Mouse (Mus musculus): Measurements from ENCODE around the gene Gmip. TPM values are rescaled to one million over a fixed set of nuclear protein-coding genes. Genes with fewer than 3 reads are reported as not detected.

Gmip gene
- polyA plus RNA-seq, 1 experiment from 2014 or later: 31.5 TPM

DNA sequence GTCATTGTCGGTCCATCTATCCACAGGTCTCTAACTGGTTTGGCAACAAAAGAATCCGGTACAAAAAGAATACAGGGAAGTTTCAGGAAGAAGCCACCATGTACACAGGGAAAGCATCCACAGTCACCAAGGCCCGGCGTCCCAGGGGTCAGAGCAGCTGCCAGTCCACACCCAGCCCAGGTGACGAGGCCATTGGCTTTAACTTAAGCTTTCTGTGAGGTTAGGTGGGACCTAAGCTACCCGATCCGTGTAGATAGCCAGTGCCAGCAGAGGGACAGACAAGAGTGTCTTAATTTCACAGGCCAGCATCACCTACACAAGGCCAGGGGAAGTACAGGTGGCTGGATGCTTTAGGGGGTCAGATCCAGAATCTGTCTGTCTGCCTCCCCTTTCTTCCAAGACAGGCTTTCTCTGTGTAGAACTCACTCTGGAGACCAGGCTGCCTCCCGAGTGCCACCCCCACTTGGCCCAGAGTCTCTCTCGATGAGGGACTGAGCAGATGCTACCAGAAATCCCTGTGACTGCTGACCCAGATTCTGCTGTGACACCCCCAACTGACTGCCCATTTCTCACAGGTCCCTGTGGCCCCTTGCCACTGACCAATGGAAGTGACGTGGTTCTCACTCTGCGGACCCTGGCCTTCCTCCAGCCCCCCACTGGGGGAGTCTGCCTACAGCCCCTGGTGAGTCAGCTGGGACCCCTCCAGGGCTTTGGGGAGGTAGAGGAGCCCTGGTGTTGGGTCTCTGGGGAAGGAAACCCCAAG, 61.7 kb downstream of the Gmip start:
- ATAC-seq (ENCODE audit: low FRiP score): no peak
- WGBS: 88% methylated on average over 11 of the region's 11 CpGs
- Histone ChIP-seq H3K27me3 (replicated peaks) (no peaks in the 10 kb centered on the region), H3K9ac (replicated peaks) (no peak overlapping the region), H3K4me2 (no peak overlapping the region), H3K9me3 (replicated peaks) (no peaks in the 10 kb centered on the region), H3K4me3 (replicated peaks) (no peak overlapping the region), H3K4me1 (no peaks in the 10 kb centered on the region), H3K27ac (replicated peaks) (no peak overlapping the region), H3K36me3 (peaks cover 10% of the 10 kb centered on the region; the same call in 1 of the 2 replicates)

- Histone ChIP-seq H3K4me1 (no peaks in the 10 kb centered on the region), H3K9ac (replicated peaks) (no peak overlapping the region), H3K4me3 (replicated peaks) (no peak overlapping the region), H3K27ac (replicated peaks) (no peak overlapping the region), H3K4me2 (no peak overlapping the region), H3K9me3 (replicated peaks) (no peaks in the 10 kb centered on the region), H3K36me3 (peaks cover 6% of the 10 kb centered on the region; the same call in 1 of the 2 replicates), H3K27me3 (replicated peaks) (no peaks in the 10 kb centered on the region)
- 91% methylated on average over 6 of the region's 6 CpGs for WGBS
- no peak for ATAC-seq (ENCODE audit: low FRiP score)
Observed at GRCm38 (mm10) chr8:69870907-69871306, 62.4 kb downstream of the Gmip start.

Other genes starting within 250 kb of the Gmip start
- gene Zfp868, start 183.1 kb upstream of the Gmip start, polyA plus RNA-seq (2015; fragmentation: Nextera tagmentation; extraction: Ambion mirVana): 32.1 and 35.6 TPM in 2 replicates
- gene Zfp964, start 154.2 kb upstream of the Gmip start, polyA plus RNA-seq (2015; fragmentation: Nextera tagmentation; extraction: Ambion mirVana): 2.0 and 2.7 TPM in 2 replicates
- 23.9 and 25.2 TPM in 2 replicates for gene Zfp869, start 98.0 kb upstream of the Gmip start, polyA plus RNA-seq (2015; fragmentation: Nextera tagmentation; extraction: Ambion mirVana)
- 6.7 and 8.1 TPM in 2 replicates for gene Zfp963, start 58.7 kb upstream of the Gmip start, polyA plus RNA-seq (2015; fragmentation: Nextera tagmentation; extraction: Ambion mirVana)
- gene Gm20422, start 33.8 kb upstream of the Gmip start, polyA plus RNA-seq (2015; fragmentation: Nextera tagmentation; extraction: Ambion mirVana): 2.2 TPM in 1 of 2 replicates, not detected in the other
- gene Atp13a1, start 17.5 kb upstream of the Gmip start, polyA plus RNA-seq (2015; fragmentation: Nextera tagmentation; extraction: Ambion mirVana): 50.3 and 50.5 TPM in 2 replicates
- gene Zfp866, start 17.5 kb upstream of the Gmip start, polyA plus RNA-seq (2015; fragmentation: Nextera tagmentation; extraction: Ambion mirVana): 35.8 and 36.7 TPM in 2 replicates
- gene Lpar2, start 13.8 kb downstream of the Gmip start, polyA plus RNA-seq (2015; fragmentation: Nextera tagmentation; extraction: Ambion mirVana): 0.63 TPM in 2 replicates
- gene Pbx4, start 23.8 kb downstream of the Gmip start, polyA plus RNA-seq (2015; fragmentation: Nextera tagmentation; extraction: Ambion mirVana): 52.6 and 61.2 TPM in 2 replicates
- gene Cilp2, start 79.0 kb downstream of the Gmip start, polyA plus RNA-seq (2015; fragmentation: Nextera tagmentation; extraction: Ambion mirVana): 5.3 and 6.0 TPM in 2 replicates
- 4.3 TPM in 2 replicates for gene Tssk6, start 93.5 kb downstream of the Gmip start, polyA plus RNA-seq (2015; fragmentation: Nextera tagmentation; extraction: Ambion mirVana)
- 190 and 209 TPM in 2 replicates for gene Ndufa13, start 93.9 kb downstream of the Gmip start, polyA plus RNA-seq (2015; fragmentation: Nextera tagmentation; extraction: Ambion mirVana)
- 11.8 and 15.6 TPM in 2 replicates for gene Yjefn3, start 94.0 kb downstream of the Gmip start, polyA plus RNA-seq (2015; fragmentation: Nextera tagmentation; extraction: Ambion mirVana)
- gene Gatad2a, start 187.7 kb downstream of the Gmip start, polyA plus RNA-seq (2015; fragmentation: Nextera tagmentation; extraction: Ambion mirVana): 24.8 and 24.9 TPM in 2 replicates
- 63.3 and 65.6 TPM in 2 replicates for gene Mau2, start 234.1 kb downstream of the Gmip start, polyA plus RNA-seq (2015; fragmentation: Nextera tagmentation; extraction: Ambion mirVana)
- 57.2 and 57.5 TPM in 2 replicates for gene Sugp1, start 234.1 kb downstream of the Gmip start, polyA plus RNA-seq (2015; fragmentation: Nextera tagmentation; extraction: Ambion mirVana)

All from neural tube, embryonic 15.5 days (tissue).